Mouse (Mus musculus) forebrain, embryonic 15.5 days (tissue): ENCODE results near the gene Gm45233. TPM values are rescaled to one million over a fixed set of nuclear protein-coding genes. Genes with fewer than 3 reads are reported as not detected.

Source experiments
- ATAC-seq: fragments of 200-750 bp; cut with Nextera tagmentation; replicated peaks from 2 replicates; pipeline ENCODE4 v1.8.0; 2017; ENCODE audit warnings: mild to moderate bottlenecking, moderate TSS enrichment, moderate library complexity
- H3K27ac ChIP-seq: fragments of 300-500 bp; sonication (generic); replicated peaks from 2 replicates; pipeline ENCODE4 v1.5.1; 2015; ENCODE audit warnings: mild to moderate bottlenecking, inconsistent platforms
- H3K27me3 ChIP-seq: fragments of 300-500 bp; sonication (generic); 2 replicates; pipeline ENCODE4 v1.6.1; 2015; ENCODE audit warnings: inconsistent platforms
- H3K36me3 ChIP-seq: fragments of 300-500 bp; sonication (generic); 2 replicates; pipeline ENCODE4 v1.6.1; 2015; ENCODE audit warnings: mild to moderate bottlenecking, inconsistent platforms
- H3K4me1 ChIP-seq: fragments of 300-500 bp; sonication (generic); 2 replicates; pipeline ENCODE4 v1.6.1; 2015; ENCODE audit warnings: inconsistent platforms
- H3K4me2 ChIP-seq: fragments of 300-500 bp; sonication (generic); replicated peaks from 2 replicates; pipeline ENCODE4 v1.6.1; 2015; ENCODE audit warnings: mild to moderate bottlenecking, inconsistent platforms
- H3K4me3 ChIP-seq: fragments of 300-500 bp; sonication (generic); 2 replicates; pipeline ENCODE4 v1.5.1; 2015; ENCODE audit warnings: mild to moderate bottlenecking, inconsistent platforms
- H3K9ac ChIP-seq: fragments of 300-500 bp; sonication (generic); replicated peaks from 2 replicates; pipeline ENCODE4 v1.6.1; 2015; ENCODE audit warnings: mild to moderate bottlenecking, inconsistent platforms
- H3K9me3 ChIP-seq: fragments of 300-500 bp; sonication (generic); 2 replicates; pipeline ENCODE4 v1.6.1; 2016; ENCODE audit warnings: inconsistent platforms
- WGBS: fragments of 180-500 bp; shearing (Covaris S2); methylation state at CpG from one replicate; pipeline ENCODE4 v1.1.7; 2015; ENCODE audit warnings: mixed read lengths; 5-methylcytosine and 5-hydroxymethylcytosine counted together
- polyA plus RNA-seq: library from polyadenylated mRNA; unstranded; fragments of >200 nt; fragmentation: Nextera tagmentation; extraction: Ambion mirVana; gene quantifications from 2 replicates; pipeline ENCODE4 v1.2.1, GENCODE M21; 2015

The Gm45233 gene
- polyA plus RNA-seq, 1 experiment from 2014 or later = not detected

GRCm38 (mm10) chr7:43452609-43453008 is 8.7 kb downstream of the Gm45233 start:
- 34% methylated on average over 4 of the region's 4 CpGs for whole genome bisulfite sequencing
- ATAC-seq = no peak

DNA sequence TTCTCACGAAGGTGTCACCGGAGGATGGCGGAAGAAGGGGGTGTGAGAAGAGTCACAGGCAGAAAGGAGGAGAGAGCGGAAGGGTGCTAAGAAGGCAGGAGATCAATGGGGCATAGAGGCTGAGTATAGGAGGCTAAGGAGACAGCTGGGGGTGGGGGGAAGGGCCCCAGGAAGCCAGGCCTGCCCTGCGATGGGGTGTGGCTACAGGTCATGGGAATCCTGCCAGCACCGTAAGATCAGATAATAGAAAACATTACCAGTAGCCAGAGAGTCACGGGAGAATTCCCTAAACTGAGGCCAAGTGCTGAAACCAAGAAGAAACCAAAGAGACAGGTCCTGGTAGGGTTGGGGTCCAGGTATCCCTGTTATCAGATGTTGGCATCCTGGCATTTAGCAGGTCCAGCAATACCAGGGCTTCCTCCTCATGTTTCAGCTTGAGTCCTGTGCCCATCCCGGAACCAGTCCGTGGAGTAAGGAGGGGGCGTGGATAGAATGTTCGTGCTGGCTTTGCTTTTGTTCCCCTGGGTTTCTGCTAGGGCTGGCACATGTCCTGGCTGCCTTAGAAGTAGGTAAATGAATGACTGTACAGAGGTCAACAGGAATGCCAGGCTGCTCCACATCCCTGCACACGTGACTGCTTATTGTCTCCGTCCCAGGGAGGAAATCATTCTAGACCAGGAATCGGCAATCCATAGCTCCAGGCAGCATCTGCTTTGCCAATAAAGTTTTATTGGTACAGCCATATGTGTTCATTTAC is 9.8 kb downstream of the Gm45233 start:
- Histone ChIP-seq H3K36me3 (peaks cover 11% of the 10 kb centered on the region), H3K4me2 (no peak overlapping the region), H3K9me3 (no peaks in the 10 kb centered on the region), H3K4me3 (no peak overlapping the region), H3K27ac (no peak overlapping the region), H3K27me3 (no peaks in the 10 kb centered on the region), H3K9ac (no peak overlapping the region), H3K4me1 (no peaks in the 10 kb centered on the region)
- ATAC-seq = no peak
- WGBS = 89% methylated on average over 14 of the region's 14 CpGs

More at GRCm38 (mm10) chr7:43452609-43453008, 8.7 kb downstream of the Gm45233 start:
- Histone ChIP-seq H3K27me3 (no peaks in the 10 kb centered on the region), H3K9me3 (no peaks in the 10 kb centered on the region), H3K27ac (no peak overlapping the region), H3K9ac (no peak overlapping the region), H3K4me1 (no peaks in the 10 kb centered on the region), H3K4me3 (no peak overlapping the region), H3K4me2 (no peak overlapping the region), H3K36me3 (peaks cover 8% of the 10 kb centered on the region)

- ATAC-seq = no peak
- no peak overlapping the region for H3K4me2 ChIP-seq
- H3K9ac ChIP-seq = no peak overlapping the region
- peaks cover 11% of the 10 kb centered on the region for H3K36me3 ChIP-seq
- WGBS = 94% methylated on average over 6 of the region's 6 CpGs
- H3K4me3 ChIP-seq = no peak overlapping the region
- H3K4me1 ChIP-seq = no peaks in the 10 kb centered on the region
- no peaks in the 10 kb centered on the region for H3K27me3 ChIP-seq
- no peaks in the 10 kb centered on the region for H3K9me3 ChIP-seq
- H3K27ac ChIP-seq = no peak overlapping the region
These were observed 10.4 kb downstream of the Gm45233 start for GRCm38 (mm10) chr7:43454371-43454770.

DNA sequence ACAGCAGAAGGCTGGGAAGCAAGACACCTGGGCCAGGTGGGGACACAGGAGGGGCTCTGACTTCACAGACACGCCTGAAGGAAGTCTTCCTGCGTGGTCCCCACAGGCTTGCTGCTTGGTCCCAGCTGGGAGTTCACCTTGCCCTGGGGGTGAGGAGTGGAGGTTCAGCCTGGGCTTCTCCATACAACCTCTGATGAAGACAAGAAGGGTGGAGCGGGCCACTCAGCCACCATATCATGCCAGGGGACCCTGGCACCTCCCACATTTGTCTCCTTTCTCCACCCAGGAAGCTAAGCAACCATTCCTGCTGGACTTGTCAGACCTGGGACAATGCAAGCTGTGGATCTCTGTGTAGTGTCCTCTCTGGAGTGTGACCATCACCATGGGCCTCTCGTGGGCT is 18.9 kb downstream of the Gm45233 start, which contains the start of gene Vsig10l:
TSS of gene Vsig10l (plus strand) at position 301 of the 400 bp plus-strand sequence.
- no peak within 1 kb of the TSS for H3K9ac ChIP-seq
- H3K27me3 ChIP-seq = no peaks in the 10 kb centered on the region
- peaks cover 18% of the 10 kb centered on the region for H3K4me1 ChIP-seq
- WGBS = 61% methylated on average over 4 of the region's 4 CpGs
- H3K36me3 ChIP-seq = peaks cover under 1% of the 10 kb centered on the region; the same call in 1 of the 2 replicates
- H3K4me2 ChIP-seq = no peak within 1 kb of the TSS
- no peak within 1 kb of the TSS for H3K27ac ChIP-seq
- no peak within 1 kb of the TSS for H3K4me3 ChIP-seq
- H3K9me3 ChIP-seq = no peaks in the 10 kb centered on the region
- no peak for ATAC-seq

- no peaks in the 10 kb centered on the region for H3K27me3 ChIP-seq
- H3K4me3 ChIP-seq = no peak overlapping the region
- no peak overlapping the region for H3K27ac ChIP-seq
- no peaks in the 10 kb centered on the region for H3K36me3 ChIP-seq
- 81% methylated on average over 7 of the region's 7 CpGs for WGBS
- ATAC-seq = no peak
- H3K9ac ChIP-seq = no peak overlapping the region
- no peak overlapping the region for H3K4me2 ChIP-seq
- no peaks in the 10 kb centered on the region for H3K9me3 ChIP-seq
- H3K4me1 ChIP-seq = peaks cover 18% of the 10 kb centered on the region
These were observed 20.0 kb downstream of the Gm45233 start for GRCm38 (mm10) chr7:43463976-43464375.

- Histone ChIP-seq H3K4me1 (peaks cover 18% of the 10 kb centered on the region), H3K9ac (peak overlapping the region; percentile 43), H3K36me3 (no peaks in the 10 kb centered on the region), H3K27ac (no peak overlapping the region), H3K4me2 (peak overlapping the region; percentile 68), H3K27me3 (no peaks in the 10 kb centered on the region), H3K9me3 (no peaks in the 10 kb centered on the region), H3K4me3 (peak overlapping the region; percentile 47)
- 0 out of 2 replicates have a peak, but pooled peaks have one; percentile 3 for ATAC-seq
- 3% methylated on average over 35 of the region's 35 CpGs for WGBS
These were observed 21.0 kb downstream of the Gm45233 start for GRCm38 (mm10) chr7:43464864-43465343.

- Histone ChIP-seq H3K27ac (no peak overlapping the region), H3K9me3 (no peaks in the 10 kb centered on the region), H3K4me2 (peak overlapping the region; percentile 68), H3K36me3 (no peaks in the 10 kb centered on the region), H3K9ac (peak overlapping the region; percentile 43), H3K27me3 (no peaks in the 10 kb centered on the region), H3K4me1 (peaks cover 18% of the 10 kb centered on the region), H3K4me3 (peak overlapping the region; percentile 47)
- WGBS = under 1% methylated on average over 33 of the region's 33 CpGs
- ATAC-seq = peak; percentile 84
These were observed 21.6 kb downstream of the Gm45233 start for GRCm38 (mm10) chr7:43465344-43466098.

DNA sequence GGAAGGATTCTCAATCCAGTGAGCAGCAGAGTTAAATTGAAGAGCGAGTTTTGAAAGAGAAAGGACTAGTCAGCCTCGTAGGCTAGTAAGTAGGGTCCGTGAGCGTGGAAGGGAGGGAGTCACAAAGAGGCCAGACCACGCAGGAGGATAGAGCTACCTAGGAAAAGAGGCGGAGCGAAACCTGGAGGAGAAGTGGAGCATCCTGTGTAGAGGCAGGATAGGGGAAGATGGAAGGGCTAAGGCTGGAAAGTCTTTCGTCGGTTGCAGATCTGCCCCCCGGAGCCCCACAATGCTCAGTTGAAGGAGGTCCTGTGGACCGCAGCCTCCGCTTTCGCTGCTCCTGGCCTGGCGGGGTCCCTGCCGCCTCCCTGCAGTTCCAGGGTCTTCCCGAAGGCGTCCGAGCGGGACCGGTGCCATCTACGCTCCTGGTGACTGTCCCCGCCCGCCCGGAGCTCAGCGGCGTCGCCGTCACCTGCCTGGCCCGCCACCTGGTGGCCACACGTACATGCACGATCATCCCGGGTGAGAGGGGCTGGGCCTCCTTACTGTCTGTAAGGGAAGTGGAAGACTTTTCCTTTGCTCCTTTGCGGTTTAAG is 22.3 kb downstream of the Gm45233 start:
- peak; percentile 55 for ATAC-seq
- Histone ChIP-seq H3K36me3 (no peaks in the 10 kb centered on the region), H3K9me3 (no peaks in the 10 kb centered on the region), H3K9ac (peak overlapping the region; percentile 34), H3K4me1 (peaks cover 18% of the 10 kb centered on the region), H3K27ac (no peak overlapping the region), H3K4me3 (peak overlapping the region; percentile 47), H3K4me2 (peak overlapping the region; percentile 68), H3K27me3 (no peaks in the 10 kb centered on the region)
- WGBS = under 1% methylated on average over 33 of the region's 33 CpGs

DNA sequence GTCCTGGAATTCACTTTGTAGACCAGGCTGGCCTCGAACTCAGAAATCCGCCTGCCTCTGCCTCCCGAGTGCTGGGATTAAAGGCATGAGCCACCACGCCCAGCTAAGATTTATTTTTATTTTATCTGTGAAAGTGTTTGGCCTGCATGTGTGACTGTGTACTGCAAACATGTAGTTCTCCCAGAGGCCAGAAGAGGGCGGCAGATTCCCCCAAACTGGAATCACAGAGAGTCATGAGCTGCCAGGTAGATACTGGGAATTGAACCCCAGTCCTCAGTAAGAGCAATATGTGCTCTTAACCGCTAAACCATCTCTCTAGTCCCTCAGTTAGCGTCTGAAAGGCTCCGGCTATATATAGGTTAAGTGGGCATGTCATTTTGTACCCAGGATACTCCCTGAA is 26.4 kb downstream of the Gm45233 start:
- no peak for ATAC-seq
- WGBS = 42% methylated on average over 8 of the region's 8 CpGs
- no peaks in the 10 kb centered on the region for H3K27me3 ChIP-seq

GRCm38 (mm10) chr7:43475706-43476105 is 31.8 kb downstream of the Gm45233 start:
- 17% methylated on average over 23 of the region's 23 CpGs for WGBS
- Histone ChIP-seq H3K4me1 (0 out of 2 replicates have a peak, but pooled peaks cover 6% of the 10 kb centered on the region), H3K27me3 (peaks cover 6% of the 10 kb centered on the region; the same call in 1 of the 2 replicates), H3K9ac (no peak overlapping the region), H3K4me2 (no peak overlapping the region), H3K4me3 (no peak overlapping the region), H3K36me3 (peaks cover 23% of the 10 kb centered on the region; the same call in 1 of the 2 replicates), H3K27ac (no peak overlapping the region), H3K9me3 (no peaks in the 10 kb centered on the region)
- ATAC-seq = no peak

More for the DNA sequence above, 26.4 kb downstream of the Gm45233 start:
- Histone ChIP-seq H3K4me3 (no peak overlapping the region), H3K4me2 (no peak overlapping the region), H3K27ac (no peak overlapping the region), H3K4me1 (peaks cover 11% of the 10 kb centered on the region), H3K36me3 (peaks cover 10% of the 10 kb centered on the region; the same call in 1 of the 2 replicates), H3K9ac (no peak overlapping the region), H3K9me3 (no peaks in the 10 kb centered on the region)

- Histone ChIP-seq H3K36me3 (peaks cover 23% of the 10 kb centered on the region; the same call in 1 of the 2 replicates), H3K4me2 (no peak overlapping the region), H3K27me3 (peaks cover 6% of the 10 kb centered on the region; the same call in 1 of the 2 replicates), H3K4me1 (0 out of 2 replicates have a peak, but pooled peaks cover 6% of the 10 kb centered on the region), H3K27ac (no peak overlapping the region), H3K4me3 (no peak overlapping the region), H3K9ac (no peak overlapping the region), H3K9me3 (no peaks in the 10 kb centered on the region)
- WGBS = 18% methylated on average over 13 of the region's 13 CpGs
- ATAC-seq = no peak; the same call in 1 of the 2 replicates
These were observed 32.4 kb downstream of the Gm45233 start for GRCm38 (mm10) chr7:43476376-43476775.
